Mouse (Mus musculus): ENCODE measurements around the gene Plek2.

- no peak for TF ChIP-seq POLR2A (IDR thresholded peaks at IDR 0.05; ENCODE audit: low read depth, low read length)
- no peak for TF ChIP-seq CTCF (IDR thresholded peaks at IDR 0.05; ENCODE audit: extremely low read depth, insufficient read depth, insufficient read length, insufficient replicate concordance)
These were observed 66.9 kb downstream of the Plek2 start for GRCm38 (mm10) chr12:78839906-78840305.
